Mouse (Mus musculus) T-helper 1 cell (primary cell): Measurements from ENCODE around the gene Olfr1312.
"Not testable (repeated sequence)": the region's sequence is repeated elsewhere in the genome, so short reads cannot be mapped to it uniquely, and the experiment has no call there.

Experiments
- in situ Hi-C: fragments of 300-600 bp; cut with MboI, MseI; formaldehyde crosslinking; loops from one replicate; pipeline ENCODE4 v1.15.1; 2025; ENCODE audit warnings: high pct_unique_total_duplicates

Olfr1312 gene

DNA sequence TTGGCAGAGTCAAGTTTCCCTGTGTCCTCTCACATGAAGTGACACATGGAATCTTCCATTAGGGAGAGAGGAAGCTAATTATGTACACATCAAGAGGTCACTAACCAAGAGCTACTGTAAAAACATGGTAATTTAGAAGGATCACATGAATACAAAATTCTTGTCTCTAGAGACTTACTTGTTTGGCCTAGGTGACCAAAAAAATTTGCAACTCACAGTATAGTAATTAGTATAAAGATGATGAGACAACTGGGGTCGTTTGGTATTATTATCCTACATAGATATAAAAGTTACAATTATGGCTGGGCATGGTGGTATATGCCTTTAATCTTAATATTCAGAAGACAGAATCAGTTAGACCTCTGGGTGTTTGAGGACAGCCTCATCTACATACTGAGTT lies at the start of gene Olfr1312:
Olfr1312 (minus strand) TSS at position 101 of the 400 bp plus-strand sequence.
- in situ Hi-C loops: no loop called here

DNA sequence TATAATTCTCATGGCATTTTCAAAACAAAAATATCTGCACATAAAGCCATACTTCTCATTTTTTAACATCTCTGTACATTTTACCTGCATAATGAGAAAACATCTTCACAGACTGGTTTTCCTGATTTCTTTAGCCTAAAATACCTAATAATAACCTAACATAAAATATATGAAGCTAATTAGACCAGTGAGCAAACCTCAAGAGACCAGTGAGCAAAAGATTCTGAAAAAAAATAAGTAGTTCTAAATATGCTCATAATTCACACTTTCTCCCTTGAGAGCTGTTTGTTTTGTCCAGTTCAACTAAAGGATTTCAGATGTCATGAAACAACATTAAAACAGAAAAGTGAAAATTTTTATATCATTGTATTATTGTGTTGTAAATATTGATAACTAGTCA lies 46.6 kb upstream of the Olfr1312 start, which contains the start of gene Olfr1314:
Olfr1314 (minus strand) TSS at position 101 of the 400 bp plus-strand sequence.
- in situ Hi-C loops: no loop called here

DNA sequence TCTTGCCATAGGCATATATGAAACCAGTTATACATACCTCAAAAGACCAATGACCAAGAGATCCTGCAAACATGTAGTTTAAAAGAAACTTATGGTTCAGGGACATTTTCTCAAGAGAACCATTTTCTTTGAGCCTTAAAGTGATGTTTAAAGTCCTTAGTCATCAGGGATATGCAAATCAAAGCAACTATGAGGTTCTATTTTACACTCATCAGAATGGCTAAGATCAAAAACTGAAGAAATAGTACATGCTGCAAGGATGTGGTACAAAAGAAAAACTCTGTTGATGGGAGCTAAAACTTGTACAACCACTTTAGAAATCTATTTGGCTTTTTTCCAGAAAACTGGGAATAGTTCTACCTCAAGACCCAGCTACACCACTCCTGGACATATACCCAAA lies 27.7 kb upstream of the Olfr1312 start, which contains the start of gene Olfr1313:
Olfr1313 (minus strand) TSS at position 101 of the 400 bp plus-strand sequence.
- in situ Hi-C loops: no loop called here

DNA sequence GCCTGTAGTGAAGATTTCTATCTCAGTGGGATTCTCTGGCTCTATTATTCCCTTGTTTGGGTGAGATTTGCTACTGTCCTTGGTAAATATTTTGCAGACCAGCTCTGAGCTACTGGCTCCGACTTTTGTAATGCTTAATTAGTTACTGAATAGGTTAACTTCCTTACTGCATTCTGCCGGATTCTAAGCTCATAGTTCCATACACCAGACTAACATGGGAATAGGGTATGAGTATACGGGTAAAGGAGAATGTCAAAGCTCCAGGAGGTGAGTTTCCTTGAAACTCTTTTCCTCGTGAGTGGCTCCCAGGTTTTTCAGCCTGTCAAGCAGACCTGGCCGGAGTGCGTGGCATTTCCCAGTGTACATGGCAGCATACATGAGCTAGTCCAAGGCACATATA lies 23.1 kb downstream of the Olfr1312 start:
- in situ Hi-C loops: not testable (repeated sequence)

DNA sequence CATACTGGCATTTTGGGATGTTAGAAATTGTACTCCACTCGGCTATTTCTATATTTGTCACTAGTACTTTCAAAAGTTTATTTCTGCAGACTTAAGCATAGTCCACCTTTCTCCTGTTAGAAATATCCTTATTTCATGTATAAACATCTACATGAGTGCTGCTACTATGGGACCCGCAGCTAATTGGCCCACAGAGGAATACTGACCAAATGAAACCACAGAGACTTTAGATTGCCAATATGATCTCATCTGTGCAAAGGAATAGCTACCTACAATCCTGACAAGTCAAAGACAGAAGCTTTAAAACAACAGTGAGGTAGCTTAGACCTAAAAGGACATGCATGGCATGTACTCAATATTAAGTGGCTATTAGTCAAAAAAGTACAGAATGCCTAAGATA lies 25.7 kb downstream of the Olfr1312 start, which contains the start of gene Olfr1311:
Olfr1311 (minus strand) TSS at position 101 of the 400 bp plus-strand sequence.
- in situ Hi-C loops: no loop called here

DNA sequence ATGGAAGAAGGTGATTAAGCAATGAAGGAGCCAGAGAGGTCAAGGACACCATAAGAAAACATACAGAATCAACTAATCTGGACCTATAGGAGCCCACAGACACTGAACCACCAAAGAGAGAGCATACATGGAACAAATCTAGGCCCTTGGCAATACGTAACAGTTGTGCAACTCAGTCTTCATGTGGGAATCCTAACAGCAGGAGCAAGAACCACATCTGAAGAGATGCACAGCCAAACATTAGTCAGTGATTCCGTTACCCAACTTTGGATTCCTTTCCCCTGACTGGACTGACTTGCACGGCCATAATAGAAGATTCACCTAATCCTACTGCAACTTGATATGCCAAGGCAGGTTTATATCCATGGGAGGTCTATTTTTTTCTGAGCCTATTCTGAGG lies 35.1 kb downstream of the Olfr1312 start:
- in situ Hi-C loops: loop anchor here (10.0 kb wide), 1 partner anchor 200 kb away; no protein-coding TSS in a partner anchor

DNA sequence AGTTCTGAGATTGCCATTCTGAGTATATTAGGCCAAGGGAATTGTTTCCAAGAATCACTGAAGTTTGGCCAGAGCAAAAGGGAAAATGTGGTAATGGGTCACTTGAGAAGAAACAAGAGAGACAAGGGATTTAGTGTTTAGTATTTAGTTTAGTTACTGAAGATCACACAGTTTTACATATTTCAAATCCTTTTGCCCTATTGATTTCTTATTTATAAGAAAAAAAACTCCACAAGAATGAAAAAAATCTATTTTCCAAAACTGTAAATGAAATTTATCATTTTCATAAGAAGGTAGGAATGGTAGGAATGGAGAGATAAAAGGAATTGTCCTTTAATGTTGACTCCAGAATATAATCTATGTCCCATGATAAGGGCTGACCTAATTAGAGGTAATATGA lies 37.4 kb downstream of the Olfr1312 start, which contains the start of gene Olfr1310:
Olfr1310 (minus strand) TSS at position 101 of the 400 bp plus-strand sequence.
- in situ Hi-C loops: loop anchor here (10.0 kb wide), 1 partner anchor 202 kb away; no protein-coding TSS in a partner anchor

DNA sequence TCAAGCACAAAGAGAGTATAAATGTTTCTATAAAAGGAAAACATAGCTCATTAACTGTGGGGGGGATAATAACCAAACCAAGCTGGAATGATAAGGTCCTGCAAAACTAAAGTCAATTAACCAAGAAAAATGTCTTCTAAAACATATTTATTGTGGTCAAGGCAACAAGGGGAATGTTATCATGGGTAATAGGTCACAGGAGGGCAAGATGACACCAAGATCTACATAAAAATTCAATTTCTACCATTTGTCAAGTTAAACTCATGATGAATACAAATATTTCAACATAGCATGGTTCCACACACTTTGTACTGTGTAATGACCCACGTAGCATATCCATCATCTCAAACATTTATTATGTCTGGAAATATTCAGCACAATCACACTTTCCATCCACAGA lies 59.9 kb downstream of the Olfr1312 start, which contains the start of gene Olfr1309:
Olfr1309 (minus strand) TSS at position 101 of the 400 bp plus-strand sequence.
- in situ Hi-C loops: no loop called here
